Mouse (Mus musculus): ENCODE data around the gene Ebf1. TPM values are rescaled to one million over a fixed set of nuclear protein-coding genes. Genes with fewer than 3 reads are reported as not detected.

The Ebf1 gene
- total RNA-seq, 2 experiments from 2014 or later, result 15.8 to 18.3 TPM

DNA sequence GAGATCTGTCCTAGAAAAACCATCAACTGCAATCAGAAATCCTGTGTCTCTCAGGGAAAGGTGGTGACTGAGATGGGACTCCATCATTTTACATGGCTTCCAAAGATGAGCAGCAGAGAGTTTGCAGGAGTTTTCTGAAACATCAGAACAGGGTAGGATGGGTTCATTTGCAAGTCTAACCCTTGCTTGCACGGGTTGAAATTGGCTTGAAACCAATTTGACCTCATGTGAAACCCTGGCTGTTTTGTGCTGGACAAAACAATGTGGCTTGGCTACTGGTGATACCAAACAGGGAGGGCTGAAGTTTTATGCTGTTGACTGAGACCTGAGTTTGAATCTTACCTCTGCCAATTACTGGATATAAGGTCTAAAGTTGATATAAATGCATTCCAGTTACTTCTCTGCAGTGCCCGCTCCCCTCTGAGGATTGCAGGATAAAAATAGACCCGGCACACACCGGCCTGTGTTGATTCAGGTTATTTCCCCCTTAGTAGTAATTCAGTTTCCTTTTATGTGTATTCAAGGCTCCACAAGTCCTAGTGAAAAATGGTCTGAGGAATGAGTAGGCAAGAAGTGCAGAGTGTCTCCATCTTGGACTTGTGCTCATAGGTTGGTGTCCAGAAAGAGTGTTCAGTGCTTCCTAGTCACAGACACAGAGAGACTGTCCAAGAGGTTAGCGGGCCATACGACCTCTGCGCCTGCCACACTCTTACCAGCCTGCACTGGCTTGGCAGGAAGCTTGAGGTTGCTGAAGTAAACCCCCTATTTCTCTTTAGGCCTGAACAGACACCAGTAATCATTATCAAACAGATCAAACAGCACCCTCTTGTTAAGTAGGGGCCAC is 147.1 kb downstream of the Ebf1 start:
- no peak for DNase-seq
- intact Hi-C loops (cut with DNase I; ENCODE audit: low total_unique reads), result no loop called here

DNA sequence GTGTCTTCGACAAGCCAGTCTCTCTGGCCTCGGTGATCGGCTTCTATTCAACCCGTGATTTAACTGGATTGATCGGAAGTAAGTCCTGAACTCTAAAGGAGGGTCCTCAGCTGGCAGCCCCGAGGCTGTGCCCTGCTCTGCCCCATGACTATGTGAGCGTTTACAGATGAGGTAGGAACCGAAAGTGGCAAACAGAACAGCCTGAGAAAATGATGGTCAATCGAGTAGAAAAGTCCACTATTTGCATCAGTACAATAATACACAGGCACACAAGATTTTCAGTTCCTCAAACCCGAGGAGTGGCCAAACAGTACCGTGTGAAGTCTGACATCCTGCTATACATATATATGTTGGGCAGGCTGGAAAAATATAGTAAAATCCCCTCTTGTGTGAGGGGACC is 147.9 kb downstream of the Ebf1 start:
- DNase-seq, result no peak
- intact Hi-C loops (cut with DNase I; ENCODE audit: low total_unique reads), result no loop called here

DNA sequence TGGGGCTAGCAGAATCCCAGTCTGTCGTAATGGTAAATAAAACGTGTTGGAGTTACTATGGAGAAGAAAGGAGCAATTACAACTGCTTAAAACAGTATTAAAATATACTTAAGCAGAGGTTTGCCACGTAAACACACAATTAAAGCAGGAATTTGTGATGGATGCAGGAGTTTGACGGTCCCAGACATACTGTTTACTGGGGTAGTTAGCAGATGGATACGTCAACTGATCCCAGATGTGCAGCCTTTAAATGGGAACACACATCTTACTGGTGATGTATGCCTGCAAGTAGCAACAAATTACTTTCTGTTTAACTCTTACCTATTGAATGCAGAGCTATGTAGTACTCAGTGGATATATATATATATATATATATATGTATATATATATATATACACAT is 149.1 kb downstream of the Ebf1 start:
- intact Hi-C loops (cut with DNase I; ENCODE audit: low total_unique reads), result no loop called here
- DNase-seq, result no peak

DNA sequence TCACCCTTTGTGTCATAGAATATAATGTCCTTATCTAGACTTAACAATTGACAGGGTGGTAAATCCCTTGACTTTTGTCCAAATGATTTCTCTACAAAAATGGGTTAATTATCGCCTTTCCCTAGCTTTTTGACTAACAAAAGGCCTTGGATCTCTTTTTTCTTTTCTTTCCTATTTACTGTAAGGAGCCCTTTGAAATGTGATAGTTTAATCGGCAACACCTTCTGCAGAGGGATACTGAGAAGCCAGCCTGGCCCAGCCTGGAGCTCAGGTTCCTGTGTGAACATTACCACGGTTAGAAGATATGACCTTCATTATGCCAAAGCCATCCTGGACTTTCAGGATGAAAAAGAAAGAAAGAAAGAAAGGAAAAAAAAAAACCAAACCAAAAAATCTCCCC is 150.2 kb downstream of the Ebf1 start:
- intact Hi-C loops (cut with DNase I; ENCODE audit: low total_unique reads), result no loop called here
- no peak for DNase-seq

DNA sequence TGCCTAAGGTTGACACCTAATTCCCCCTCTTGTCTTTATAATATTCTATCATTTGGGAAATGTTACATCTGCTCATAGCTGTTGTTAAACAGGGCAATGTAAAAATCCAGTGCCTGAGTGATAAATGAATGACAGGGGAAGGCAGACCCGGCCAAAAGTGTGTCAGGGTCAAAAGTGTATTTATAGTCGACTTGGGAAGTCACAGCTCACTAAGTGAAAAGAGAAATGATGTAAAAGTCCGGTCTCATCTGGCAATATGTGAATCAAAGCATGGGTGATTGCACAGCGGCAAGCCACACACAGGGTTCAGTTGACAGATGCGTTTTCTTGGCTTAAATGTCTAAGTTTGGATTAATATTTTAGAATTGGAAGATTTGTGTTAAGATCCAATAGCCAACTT is 151.2 kb downstream of the Ebf1 start:
- intact Hi-C loops (cut with DNase I; ENCODE audit: low total_unique reads), result no loop called here
- DNase-seq, result no peak

DNA sequence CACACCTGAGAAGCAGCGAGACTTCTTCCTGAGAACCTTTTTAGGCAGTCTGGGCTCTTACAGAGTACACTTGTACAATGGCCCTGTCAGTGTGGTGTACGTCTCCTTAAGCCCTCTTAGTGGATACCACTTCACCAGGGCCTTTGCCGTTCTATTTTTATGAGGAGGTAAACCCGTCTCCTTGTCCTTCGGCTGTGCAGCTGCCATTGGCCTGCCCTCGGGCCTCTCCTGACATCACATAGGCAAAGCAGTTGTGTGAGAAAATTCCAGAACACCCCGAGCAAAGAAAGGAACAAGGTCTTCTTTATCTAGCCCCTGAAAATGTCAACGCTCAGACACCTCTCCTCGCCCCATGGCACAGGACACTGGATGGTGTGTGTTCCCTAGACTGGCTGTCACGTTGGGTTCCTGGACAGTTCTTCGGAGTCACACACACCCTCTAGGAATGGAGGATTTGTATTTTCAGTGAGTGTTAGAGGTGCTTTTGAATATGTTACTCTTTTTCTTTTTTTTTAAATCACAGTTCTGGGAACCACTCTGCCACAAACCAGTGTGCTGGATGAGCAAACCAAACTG is 154.0 kb downstream of the Ebf1 start:
- intact Hi-C loops (cut with DNase I; ENCODE audit: low total_unique reads), result no loop called here
- no peak for DNase-seq

DNA sequence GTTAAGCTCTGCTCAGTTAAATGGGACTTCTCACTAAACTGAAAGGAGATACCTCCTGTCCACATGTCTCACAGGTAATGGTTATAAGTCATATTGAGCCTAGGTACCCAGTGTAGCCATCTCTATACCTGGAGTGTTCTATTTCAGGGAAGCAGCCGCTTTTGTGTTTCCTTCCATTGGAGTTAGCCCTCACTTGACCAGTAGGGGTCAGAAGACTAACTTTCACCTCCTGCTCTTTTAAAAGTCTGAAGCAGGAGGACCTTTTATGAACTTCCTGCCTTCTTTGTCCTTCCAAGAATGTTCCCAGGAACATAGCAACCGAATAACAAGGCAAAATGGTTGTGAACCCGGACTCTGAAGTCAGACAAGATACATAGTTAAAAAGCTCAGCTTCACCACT is 157.3 kb downstream of the Ebf1 start:
- intact Hi-C loops (cut with DNase I; ENCODE audit: low total_unique reads), result no loop called here
- no peak for DNase-seq

DNA sequence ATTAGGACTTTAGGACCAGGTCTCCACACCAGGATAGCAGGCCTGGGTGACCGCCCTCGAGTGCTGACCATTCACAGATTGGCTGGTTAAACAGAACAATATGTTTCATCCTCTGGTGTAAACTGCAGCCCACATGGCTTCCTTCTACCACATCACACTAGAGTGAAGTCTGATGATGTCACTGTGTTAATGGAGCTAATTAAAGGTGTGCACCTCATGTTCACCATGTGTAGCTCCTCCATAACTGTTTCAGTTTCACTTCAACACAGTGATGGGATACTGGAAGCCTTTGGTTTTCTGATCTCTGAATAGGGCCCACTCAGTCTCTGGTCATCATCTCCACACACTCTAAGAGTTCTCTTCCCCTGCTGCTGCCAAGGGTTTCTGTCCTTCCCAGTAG is 158.4 kb downstream of the Ebf1 start:
- DNase-seq, result no peak
- intact Hi-C loops (cut with DNase I; ENCODE audit: low total_unique reads), result no loop called here

DNA sequence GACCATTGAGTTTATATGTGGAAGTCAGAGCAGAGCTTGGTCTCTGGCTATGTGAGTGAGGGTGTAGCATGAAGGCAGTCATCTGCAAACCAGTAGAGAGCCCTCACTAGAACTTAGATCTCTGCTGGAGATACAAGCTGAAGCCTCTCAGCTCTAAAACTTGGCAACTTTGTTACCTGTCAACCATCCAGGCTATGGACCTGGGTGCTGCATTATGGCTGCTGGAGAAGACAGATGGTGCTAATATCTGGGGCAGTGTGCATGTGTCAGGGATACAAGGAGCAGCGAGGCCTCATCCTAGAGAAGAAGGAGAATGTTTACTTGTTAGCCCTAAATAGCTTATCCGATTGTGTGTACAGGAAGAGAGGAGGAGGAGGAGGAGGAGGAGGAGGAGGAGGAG is 159.4 kb downstream of the Ebf1 start:
- intact Hi-C loops (cut with DNase I; ENCODE audit: low total_unique reads), result no loop called here
- DNase-seq, result no peak

DNA sequence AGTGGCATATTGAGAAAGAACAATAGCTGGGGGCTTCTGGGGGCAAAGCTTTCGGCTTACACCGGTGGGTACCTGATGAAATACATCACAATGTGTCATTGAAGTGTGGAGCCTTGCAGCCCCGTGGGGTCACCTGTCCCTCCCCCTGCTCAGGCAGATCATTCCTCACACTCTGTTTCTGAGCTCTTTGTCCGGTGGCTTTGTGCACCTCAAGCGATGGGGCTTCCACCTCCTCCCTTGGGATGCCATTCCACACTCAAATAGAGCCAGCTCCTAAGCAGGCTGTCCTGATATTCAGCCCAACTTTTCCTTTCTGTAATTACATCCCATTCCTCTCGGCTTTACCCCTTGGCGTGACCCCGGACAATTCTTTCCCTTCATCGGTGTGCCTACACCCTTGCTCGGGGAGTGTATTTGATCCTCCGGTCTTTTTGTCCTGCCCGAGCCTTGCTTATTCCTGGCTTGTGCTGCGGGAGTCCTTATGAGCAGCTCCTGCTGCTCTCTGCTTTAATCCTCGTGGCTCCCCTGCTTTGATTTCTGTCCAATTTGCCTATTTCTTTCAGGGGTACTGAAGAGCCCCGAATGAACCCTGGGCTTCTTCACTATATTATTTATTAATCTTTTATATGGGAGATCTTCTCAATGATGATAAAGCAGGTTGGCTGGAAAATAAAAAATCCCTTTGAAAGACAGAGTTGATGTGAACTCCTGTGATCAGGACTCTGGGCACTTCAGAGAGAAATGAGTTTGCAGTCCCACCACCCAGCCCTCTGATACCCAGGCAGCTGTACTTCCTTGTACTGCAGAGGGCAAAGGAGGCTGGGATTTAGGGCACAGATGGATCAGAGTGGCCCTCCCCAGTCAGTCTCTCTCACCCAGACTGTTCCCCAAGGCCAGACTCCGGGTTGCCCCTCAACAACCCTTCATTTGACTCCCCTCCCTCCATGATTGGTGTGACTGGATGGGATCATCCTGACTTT is 160.5 kb downstream of the Ebf1 start:
- DNase-seq, result no peak
- intact Hi-C loops (cut with DNase I; ENCODE audit: low total_unique reads), result no loop called here

DNA sequence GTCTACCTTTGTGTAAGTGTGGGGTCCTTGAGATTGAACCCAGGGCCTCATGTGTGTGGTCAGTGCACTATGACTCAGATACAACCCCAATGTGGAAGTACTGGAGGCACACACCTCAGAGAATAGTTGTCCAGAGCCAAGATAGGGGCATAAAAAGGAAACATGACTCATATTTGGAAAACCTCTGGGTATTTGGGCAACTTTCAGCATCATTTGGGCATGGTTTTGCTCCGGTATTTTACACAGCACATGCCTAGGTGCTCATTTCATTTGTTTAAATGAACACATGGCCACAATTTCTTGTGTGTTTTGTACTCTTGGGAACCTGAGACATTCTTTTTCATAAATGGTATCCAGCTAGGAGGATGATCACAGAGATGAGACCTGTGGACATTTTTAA is 161.9 kb downstream of the Ebf1 start:
- no peak for DNase-seq
- intact Hi-C loops (cut with DNase I; ENCODE audit: low total_unique reads), result no loop called here

DNA sequence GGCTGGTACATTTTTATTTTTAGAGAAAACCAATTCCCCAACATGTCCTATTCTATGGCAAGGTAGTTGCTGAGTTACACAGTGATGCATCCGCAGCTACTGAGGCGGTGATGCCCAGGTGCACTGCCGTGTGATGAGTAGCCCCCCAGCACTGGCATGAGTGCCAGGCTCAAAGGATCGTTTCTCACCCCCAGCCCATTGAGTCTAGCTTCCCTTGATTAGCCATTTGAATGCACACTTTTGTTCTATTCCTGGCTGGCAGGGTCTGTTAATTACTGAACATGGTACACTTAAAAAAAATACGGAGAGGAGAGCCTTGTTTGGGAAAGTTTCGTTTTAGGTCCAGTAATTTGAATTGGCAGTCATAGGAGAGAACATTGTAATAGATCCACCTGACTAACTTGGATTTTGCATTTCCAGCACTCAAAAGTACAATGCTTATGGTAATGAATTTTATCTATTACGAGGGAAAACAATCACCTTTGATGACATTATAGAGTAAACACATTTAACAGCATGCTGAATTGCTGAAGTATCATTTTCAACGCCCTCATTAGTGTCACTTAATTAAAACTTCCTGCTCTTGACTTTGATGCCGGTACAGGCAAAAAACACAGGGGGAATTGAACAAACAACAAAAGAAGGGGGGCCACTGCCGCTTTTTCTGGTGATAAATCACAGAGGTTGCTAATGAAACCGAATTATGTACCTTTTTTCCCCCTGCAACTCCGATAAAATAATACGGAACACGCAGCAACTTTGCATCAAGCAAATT is 167.3 kb downstream of the Ebf1 start:
- DNase-seq, result no peak
- intact Hi-C loops (cut with DNase I; ENCODE audit: low total_unique reads), result no loop called here

DNA sequence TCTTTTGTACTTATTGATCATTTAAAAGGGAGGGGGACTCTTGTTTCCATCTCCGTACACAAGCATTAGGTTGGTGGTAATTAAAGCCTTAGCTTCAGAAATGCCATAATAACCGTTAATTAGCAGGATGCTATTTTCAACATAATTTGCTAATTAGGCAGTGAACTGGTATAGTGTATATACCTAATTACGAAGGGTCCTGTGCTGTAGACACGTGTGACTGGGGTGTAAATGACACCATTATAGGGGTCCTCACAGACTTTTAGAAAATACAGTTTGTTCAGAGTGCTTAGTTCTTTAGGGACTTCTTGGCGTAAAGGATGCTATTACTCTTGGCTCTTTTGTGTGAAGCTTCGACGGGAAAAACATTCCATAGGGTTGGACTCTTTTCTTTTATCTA is 167.9 kb downstream of the Ebf1 start:
- no peak for DNase-seq
- intact Hi-C loops (cut with DNase I; ENCODE audit: low total_unique reads), result no loop called here

DNA sequence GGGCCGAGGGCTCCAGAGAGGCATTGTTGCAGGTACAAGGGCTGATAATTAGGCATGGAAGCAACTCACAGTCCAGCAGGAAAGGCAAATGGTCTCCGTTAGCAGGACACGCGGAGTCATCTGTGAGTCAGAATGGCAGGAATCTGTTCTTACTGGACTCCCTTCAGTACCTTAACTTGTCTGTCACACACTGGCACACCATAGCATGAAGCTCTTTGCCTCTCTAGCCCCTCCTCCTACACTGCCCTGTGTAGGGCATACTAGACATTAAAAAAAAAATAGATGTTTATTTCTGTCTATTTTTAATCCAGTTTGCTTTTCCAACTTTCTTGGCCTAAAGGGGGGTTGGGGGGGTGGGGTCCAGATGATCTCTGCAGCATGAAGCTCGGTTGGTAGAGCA is 168.4 kb downstream of the Ebf1 start:
- no peak for DNase-seq
- intact Hi-C loops (cut with DNase I; ENCODE audit: low total_unique reads), result no loop called here

DNA sequence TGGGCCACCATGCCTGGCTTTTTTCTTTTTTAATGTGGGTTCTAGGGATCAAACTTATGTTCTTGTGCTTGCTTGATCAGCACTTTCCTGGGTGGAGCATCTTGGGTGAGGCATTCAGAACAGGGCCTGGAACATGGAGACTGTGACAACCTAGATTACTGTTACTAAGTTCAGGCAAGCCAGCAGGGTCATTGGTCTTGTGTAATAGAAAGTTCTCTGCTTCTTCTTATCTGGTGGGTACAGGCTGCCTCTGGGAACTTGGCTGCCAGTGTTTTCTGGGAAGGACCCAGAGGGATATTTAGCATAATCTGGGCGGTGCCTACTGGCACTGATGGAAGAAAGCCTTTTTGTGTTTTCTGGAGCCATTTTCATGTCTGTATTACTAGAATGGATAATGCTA is 170.9 kb downstream of the Ebf1 start:
- no peak for DNase-seq
- intact Hi-C loops (cut with DNase I; ENCODE audit: low total_unique reads), result no loop called here

DNA sequence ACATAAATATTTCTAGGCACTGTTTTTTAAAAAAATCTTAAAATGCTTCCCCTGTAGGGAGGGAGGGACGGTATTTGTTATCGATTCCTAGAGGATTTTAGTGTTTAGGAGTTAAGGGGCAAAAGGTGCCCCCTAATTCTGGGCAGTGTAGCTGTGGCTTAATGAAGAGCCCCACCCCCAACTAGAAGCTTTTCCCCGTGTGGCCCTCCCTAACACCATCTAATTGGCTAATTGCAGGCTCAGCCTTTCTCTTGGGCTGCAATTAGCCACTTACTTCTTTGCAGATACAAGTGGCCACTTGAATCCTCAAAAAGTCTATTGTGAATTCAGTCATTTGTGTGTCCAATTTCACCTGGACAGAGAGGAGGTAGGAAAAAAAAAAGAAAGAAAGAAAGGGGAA is 175.7 kb downstream of the Ebf1 start:
- no peak for DNase-seq

DNA sequence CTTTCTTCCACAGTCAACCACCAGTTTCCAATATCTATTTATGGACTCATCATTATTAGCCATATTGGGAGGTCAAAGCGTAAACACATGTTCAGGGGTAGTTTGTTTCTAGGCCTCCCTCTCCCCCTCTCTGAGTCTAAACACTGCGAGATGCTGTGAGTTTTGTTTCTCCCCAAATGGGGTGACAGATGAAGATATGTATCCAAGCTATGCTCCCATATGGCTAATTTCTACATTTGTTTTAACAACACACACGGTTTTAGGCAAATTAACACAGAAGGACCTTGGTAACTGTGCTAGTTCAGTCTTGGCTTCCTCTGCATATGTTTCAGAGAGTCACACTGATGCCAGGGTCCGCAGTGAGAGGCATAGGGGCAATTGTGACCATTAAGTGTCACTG is 177.8 kb downstream of the Ebf1 start:
- intact Hi-C loops (cut with DNase I; ENCODE audit: low total_unique reads), result no loop called here
- DNase-seq, result no peak

More for the DNA sequence above, 175.7 kb downstream of the Ebf1 start:
- intact Hi-C loops (cut with DNase I; ENCODE audit: low total_unique reads), result no loop called here

DNA sequence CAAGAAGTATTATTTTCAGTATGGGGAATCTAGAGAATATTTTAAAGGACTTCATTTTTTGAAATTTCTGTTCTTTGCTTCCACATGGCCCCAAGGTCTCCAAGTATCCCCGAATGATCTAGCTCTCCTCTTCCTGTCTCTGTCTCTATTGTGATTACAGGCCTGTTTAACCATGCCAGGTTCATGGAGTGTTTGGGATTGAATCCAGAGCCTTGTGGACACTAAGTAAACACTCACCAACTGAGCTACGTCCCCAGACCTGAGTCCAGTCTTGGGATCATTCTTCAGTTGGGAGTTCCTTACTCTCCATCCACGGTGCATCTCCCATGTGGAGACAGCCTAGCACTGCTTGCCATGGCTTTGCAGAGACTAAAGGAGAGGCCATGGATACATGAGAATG is 178.7 kb downstream of the Ebf1 start:
- DNase-seq, result no peak
- intact Hi-C loops (cut with DNase I; ENCODE audit: low total_unique reads), result no loop called here

DNA sequence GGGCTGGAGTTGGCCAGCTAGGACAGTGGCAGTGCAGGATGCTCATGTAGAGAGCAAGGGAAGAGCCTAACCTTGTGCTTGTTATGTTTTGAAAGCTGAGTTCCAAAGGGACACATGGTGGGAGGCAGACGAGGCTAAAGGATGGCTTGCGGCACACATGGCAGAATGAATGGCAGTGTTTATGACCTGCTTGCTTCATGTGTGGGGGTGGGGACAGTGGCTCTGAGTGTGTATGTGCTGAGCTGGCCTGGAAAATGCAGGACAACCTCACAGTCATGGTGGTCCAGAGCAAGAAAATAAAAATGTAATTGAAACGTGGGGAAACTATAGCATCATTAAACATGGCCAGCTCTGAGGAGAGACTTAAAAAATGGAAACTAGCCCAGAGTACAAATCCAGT is 181.2 kb downstream of the Ebf1 start:
- DNase-seq, result no peak
- intact Hi-C loops (cut with DNase I; ENCODE audit: low total_unique reads), result no loop called here

DNA sequence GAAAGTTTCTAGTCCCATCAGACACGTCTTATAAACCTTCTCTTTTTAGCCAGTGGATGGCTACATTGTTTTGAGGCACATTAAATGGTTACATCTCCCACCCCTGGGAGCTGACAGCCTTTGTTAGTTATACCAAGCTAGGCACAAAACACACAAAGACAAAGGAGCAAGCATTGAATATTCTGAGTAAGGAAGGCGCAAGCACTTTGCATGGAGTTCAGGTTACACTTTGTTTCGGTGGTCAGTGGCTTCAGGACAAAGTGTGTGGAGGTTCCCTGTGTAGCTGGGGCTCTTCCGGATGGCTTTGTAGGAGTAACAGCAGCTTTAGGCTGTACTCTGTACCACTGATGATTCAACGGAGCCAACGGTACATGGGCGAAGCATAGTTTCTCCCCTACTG is 186.9 kb downstream of the Ebf1 start:
- DNase-seq, result no peak
- intact Hi-C loops (cut with DNase I; ENCODE audit: low total_unique reads), result no loop called here

Data from gastrocnemius, postnatal 14 days (tissue).